Mouse (Mus musculus) embryonic facial prominence, embryonic 14.5 days (tissue): Measurements from ENCODE around the gene Vps35l. TPM values are rescaled to one million over a fixed set of nuclear protein-coding genes. Genes with fewer than 3 reads are reported as not detected.

ENCODE experiments used
- ATAC-seq: fragments of 200-750 bp; cut with Nextera tagmentation; 2 replicates; pipeline ENCODE4 v1.8.0; 2017; ENCODE audit warnings: low read depth, moderate number of reproducible peaks, moderate TSS enrichment
- DNase-seq: peaks from one replicate; pipeline ENCODE4 v3.0.0-alpha.2; 2015; ENCODE audit warnings: low spot score
- H3K27ac ChIP-seq: fragments of 300-500 bp; sonication (generic); replicated peaks from 2 replicates; pipeline ENCODE4 v1.5.1; 2014; ENCODE audit warnings: low read depth, mild to moderate bottlenecking, low read length, moderate library complexity
- H3K27me3 ChIP-seq: fragments of 300-500 bp; sonication (generic); replicated peaks from 2 replicates; pipeline ENCODE4 v1.6.1; 2014; ENCODE audit warnings: low read length; ENCODE audit not compliant: control insufficient read depth, insufficient read depth
- H3K36me3 ChIP-seq: fragments of 300-500 bp; sonication (generic); 2 replicates; pipeline ENCODE4 v1.6.1; 2014; ENCODE audit warnings: low read length, mixed read lengths; ENCODE audit not compliant: control insufficient read depth, insufficient read depth
- H3K4me1 ChIP-seq: fragments of 300-500 bp; sonication (generic); 2 replicates; pipeline ENCODE4 v1.6.1; 2014; ENCODE audit warnings: antibody characterized with exemption, low read length; ENCODE audit not compliant: control insufficient read depth, insufficient read depth
- H3K4me2 ChIP-seq: fragments of 300-500 bp; sonication (generic); 2 replicates; pipeline ENCODE4 v1.6.1; 2014; ENCODE audit warnings: low read depth, mild to moderate bottlenecking, low read length, moderate library complexity, mixed read lengths
- H3K4me3 ChIP-seq: fragments of 300-500 bp; sonication (generic); 2 replicates; pipeline ENCODE4 v1.5.1; 2014; ENCODE audit warnings: low read depth, mild to moderate bottlenecking, low read length
- H3K9ac ChIP-seq: fragments of 300-500 bp; sonication (generic); 2 replicates; pipeline ENCODE4 v1.6.1; 2014; ENCODE audit warnings: low read depth, mild to moderate bottlenecking, low read length, moderate library complexity, mixed read lengths
- H3K9me3 ChIP-seq: fragments of 300-500 bp; sonication (generic); 2 replicates; pipeline ENCODE4 v1.6.1; 2016; ENCODE audit warnings: low read length; ENCODE audit not compliant: control insufficient read depth
- WGBS: fragments of 180-500 bp; shearing (Covaris S2); extraction: QIAGEN DNeasy Blood & Tissue Kit; methylation state at CpG from one replicate; pipeline ENCODE4 v1.1.7; 2014; 5-methylcytosine and 5-hydroxymethylcytosine counted together
- polyA plus RNA-seq: library from polyadenylated mRNA; unstranded; fragments of >200 nt; fragmentation: Nextera tagmentation; extraction: Ambion mirVana; gene quantifications from 2 replicates; pipeline ENCODE4 v1.2.1, GENCODE M21; 2014

Gene Vps35l
- polyA plus RNA-seq, 1 experiment from 2014 or later, result 62.7 TPM

- Histone ChIP-seq H3K4me2 (no peak overlapping the region), H3K27ac (no peak overlapping the region), H3K4me1 (no peaks in the 10 kb centered on the region), H3K27me3 (no peaks in the 10 kb centered on the region), H3K9me3 (no peaks in the 10 kb centered on the region), H3K4me3 (no peak overlapping the region), H3K9ac (no peak overlapping the region; the same call in 1 of the 2 replicates), H3K36me3 (peaks cover 66% of the 10 kb centered on the region)
- WGBS, result 81% methylated on average over 8 of the region's 8 CpGs
- DNase-seq, result no peak
- no peak for ATAC-seq
Observed at GRCm38 (mm10) chr7:118793899-118794298, 53.9 kb downstream of the Vps35l start.

- WGBS, result 86% methylated on average over 8 of the region's 8 CpGs
- no peaks in the 10 kb centered on the region for H3K27me3 ChIP-seq
- H3K4me1 ChIP-seq, result no peaks in the 10 kb centered on the region
- H3K4me2 ChIP-seq, result no peak overlapping the region
- H3K4me3 ChIP-seq, result no peak overlapping the region
- H3K9me3 ChIP-seq, result no peaks in the 10 kb centered on the region
- H3K36me3 ChIP-seq, result peaks cover 68% of the 10 kb centered on the region
- H3K9ac ChIP-seq, result no peak overlapping the region
- DNase-seq, result no peak
- no peak overlapping the region for H3K27ac ChIP-seq
- ATAC-seq, result no peak
Observed at GRCm38 (mm10) chr7:118795779-118796178, 55.8 kb downstream of the Vps35l start.

GRCm38 (mm10) chr7:118796838-118797237 is 56.8 kb downstream of the Vps35l start:
- DNase-seq, result no peak
- no peak overlapping the region for H3K4me3 ChIP-seq
- peaks cover 65% of the 10 kb centered on the region for H3K36me3 ChIP-seq
- H3K9me3 ChIP-seq, result no peaks in the 10 kb centered on the region
- no peak for ATAC-seq
- 87% methylated on average over 9 of the region's 9 CpGs for WGBS
- no peak overlapping the region for H3K9ac ChIP-seq
- H3K27me3 ChIP-seq, result no peaks in the 10 kb centered on the region
- H3K4me1 ChIP-seq, result no peaks in the 10 kb centered on the region
- no peak overlapping the region for H3K4me2 ChIP-seq
- no peak overlapping the region for H3K27ac ChIP-seq

- Histone ChIP-seq H3K9me3 (no peaks in the 10 kb centered on the region), H3K9ac (no peak overlapping the region), H3K4me1 (no peaks in the 10 kb centered on the region), H3K27ac (no peak overlapping the region), H3K4me3 (no peak overlapping the region), H3K36me3 (peaks cover 65% of the 10 kb centered on the region), H3K27me3 (no peaks in the 10 kb centered on the region), H3K4me2 (no peak overlapping the region)
- WGBS, result 85% methylated on average over 7 of the region's 7 CpGs
- no peak for ATAC-seq
- DNase-seq, result no peak
Observed at GRCm38 (mm10) chr7:118797600-118797999, 57.6 kb downstream of the Vps35l start.

- ATAC-seq (no peak), DNase-seq (no peak)
- Histone ChIP-seq H3K36me3 (peaks cover 65% of the 10 kb centered on the region), H3K4me1 (no peaks in the 10 kb centered on the region), H3K9me3 (no peaks in the 10 kb centered on the region), H3K27me3 (no peaks in the 10 kb centered on the region), H3K4me2 (no peak overlapping the region), H3K4me3 (no peak overlapping the region), H3K9ac (no peak overlapping the region), H3K27ac (no peak overlapping the region)
- WGBS, result 89% methylated on average over 6 of the region's 6 CpGs
Observed at GRCm38 (mm10) chr7:118798105-118798570, 58.1 kb downstream of the Vps35l start.

- Histone ChIP-seq H3K36me3 (peaks cover 56% of the 10 kb centered on the region), H3K4me3 (no peak overlapping the region), H3K4me2 (no peak overlapping the region), H3K9ac (no peak overlapping the region), H3K27me3 (no peaks in the 10 kb centered on the region), H3K9me3 (no peaks in the 10 kb centered on the region), H3K27ac (no peak overlapping the region), H3K4me1 (no peaks in the 10 kb centered on the region)
- WGBS, result 91% methylated on average over 15 of the region's 15 CpGs
- DNase-seq (no peak), ATAC-seq (no peak)
Observed at GRCm38 (mm10) chr7:118800112-118800734, 60.2 kb downstream of the Vps35l start.

GRCm38 (mm10) chr7:118801791-118802190 is 61.8 kb downstream of the Vps35l start:
- DNase-seq (no peak), ATAC-seq (no peak)
- peaks cover 53% of the 10 kb centered on the region for H3K36me3 ChIP-seq
- no peaks in the 10 kb centered on the region for H3K27me3 ChIP-seq
- no peak overlapping the region for H3K27ac ChIP-seq
- H3K4me2 ChIP-seq, result no peak overlapping the region
- no peak overlapping the region for H3K9ac ChIP-seq
- WGBS, result 96% methylated on average over 3 of the region's 3 CpGs
- H3K4me1 ChIP-seq, result no peaks in the 10 kb centered on the region
- H3K4me3 ChIP-seq, result no peak overlapping the region
- H3K9me3 ChIP-seq, result no peaks in the 10 kb centered on the region

- no peak overlapping the region for H3K4me3 ChIP-seq
- H3K27ac ChIP-seq, result no peak overlapping the region
- H3K4me1 ChIP-seq, result no peaks in the 10 kb centered on the region
- H3K9ac ChIP-seq, result no peak overlapping the region
- no peak for DNase-seq
- WGBS, result 89% methylated on average over 8 of the region's 8 CpGs
- H3K4me2 ChIP-seq, result no peak overlapping the region
- H3K9me3 ChIP-seq, result no peaks in the 10 kb centered on the region
- no peak for ATAC-seq
- H3K27me3 ChIP-seq, result no peaks in the 10 kb centered on the region
- H3K36me3 ChIP-seq, result peaks cover 45% of the 10 kb centered on the region
Observed at GRCm38 (mm10) chr7:118803425-118803824, 63.4 kb downstream of the Vps35l start.
